Mouse (Mus musculus): ENCODE data around the gene Ilkap.
A peak's percentile ranks its signal among the peaks of the same experiment; 100 is the strongest.

- peak; percentile 95 for TF ChIP-seq CTCF (IDR thresholded peaks at IDR 0.05; ENCODE audit: low read depth)
- TF ChIP-seq EP300 (IDR thresholded peaks at IDR 0.05; ENCODE audit: low read depth): no peak
Observed at GRCm38 (mm10) chr1:91346892-91347291, 51.7 kb downstream of the Ilkap start.

Data from liver, embryonic 14.5 days (tissue).